Mouse (Mus musculus) embryonic fibroblast, embryonic 13.5 days (primary cell): ENCODE data around the gene Tmpo.

Experiments used
- CTCF ChIP-seq: IDR thresholded peaks from 2 replicates; pipeline ENCODE4 v1.5.1; 2011; ENCODE audit warnings: mild to moderate bottlenecking, control low read depth, low read length, moderate library complexity, borderline replicate concordance; ENCODE audit not compliant: insufficient read depth
- POLR2A ChIP-seq: IDR thresholded peaks from 2 replicates; pipeline ENCODE4 v1.6.1; 2011; ENCODE audit warnings: low read depth, mild to moderate bottlenecking, control low read depth, low read length, moderate library complexity

DNA sequence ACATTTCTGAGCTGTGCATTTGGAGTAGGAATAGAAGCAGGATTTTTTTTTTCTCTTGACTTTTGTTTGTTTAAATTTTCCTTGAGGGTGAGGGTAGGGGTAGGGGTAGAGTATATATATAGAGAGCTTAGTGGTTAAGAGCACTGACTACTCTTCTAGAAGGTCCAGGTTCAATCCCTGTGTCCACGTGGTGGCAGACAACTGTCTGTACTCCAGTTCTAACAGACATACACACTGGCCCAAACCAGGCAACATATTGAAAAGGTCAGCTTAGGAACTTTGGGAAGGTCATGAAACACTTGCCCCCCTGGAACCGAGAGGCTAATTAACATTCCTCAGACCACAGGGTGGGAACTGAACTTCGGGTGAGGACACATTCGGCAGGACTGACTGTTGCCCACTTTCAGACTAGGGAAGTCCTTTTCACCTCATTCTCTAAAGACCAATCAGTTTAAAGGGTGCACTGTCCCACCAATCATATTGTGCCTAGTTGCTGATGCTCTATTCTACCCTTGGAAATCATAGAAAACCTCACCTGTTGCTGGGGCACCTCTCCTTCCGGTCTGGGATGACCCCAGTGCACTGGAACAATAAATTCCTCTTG lies 7.7 kb upstream of the Tmpo start:
- no peak for TF ChIP-seq CTCF
- TF ChIP-seq POLR2A: no peak
